Mouse (Mus musculus): ENCODE measurements around the gene Tmed1.
"Not testable (repeated sequence)": the region's sequence is repeated elsewhere in the genome, so short reads cannot be mapped to it uniquely, and the experiment has no call there.

Gene Tmed1

GRCm38 (mm10) chr9:21509772-21510688 lies at the start of gene Tmed1:
Tmed1 (minus strand) TSS chr9:21510252.
- peak; percentile 97 for DNase-seq

DNA sequence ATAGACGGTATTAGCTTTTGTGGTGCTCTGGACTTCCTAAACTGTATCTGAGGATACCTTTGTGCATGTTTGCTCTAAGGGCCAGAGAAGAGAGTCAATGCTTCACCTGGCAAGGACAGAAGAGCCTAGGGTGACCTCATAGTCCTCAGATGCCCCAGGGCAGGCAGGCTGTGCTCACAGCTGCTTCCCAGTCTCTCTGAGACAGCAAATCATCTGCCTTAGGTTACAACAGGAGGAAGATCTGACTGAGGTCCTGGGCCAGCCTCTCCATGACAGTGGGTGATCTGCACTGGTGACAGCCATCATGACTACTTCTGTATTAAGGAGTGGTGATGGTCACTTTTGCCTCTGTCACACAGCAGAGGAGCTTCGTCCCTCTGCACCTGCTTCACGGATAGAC lies 49.1 kb upstream of the Tmed1 start:
- DNase-seq = no peak

- peak; percentile 28 for DNase-seq
These were observed 48.3 kb upstream of the Tmed1 start for GRCm38 (mm10) chr9:21558366-21558765.

- DNase-seq = no peak
These were observed 47.5 kb upstream of the Tmed1 start for GRCm38 (mm10) chr9:21557556-21557955.

DNA sequence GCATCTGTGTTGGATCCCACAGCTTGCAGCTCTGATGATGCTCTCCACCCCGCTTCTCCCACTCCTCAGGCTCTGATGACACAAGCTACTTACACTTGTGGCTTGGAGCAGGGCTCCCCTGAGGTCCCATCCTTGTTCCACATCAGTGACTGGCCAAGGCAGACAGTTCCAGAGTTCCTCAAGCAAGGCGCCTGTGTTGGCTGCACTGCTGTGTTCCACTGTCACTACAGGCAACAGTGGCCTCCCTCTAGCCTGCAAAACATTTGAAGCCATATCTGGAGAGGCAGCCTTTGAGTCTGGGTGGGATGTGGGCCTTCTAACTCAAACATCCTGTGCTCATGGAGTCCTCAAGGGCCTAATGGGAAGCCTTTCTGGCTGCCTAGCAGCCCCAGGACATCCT lies 46.9 kb upstream of the Tmed1 start:
- DNase-seq = peak; percentile 70

- DNase-seq = no peak
These were observed 45.2 kb upstream of the Tmed1 start for GRCm38 (mm10) chr9:21555198-21555742.

GRCm38 (mm10) chr9:21553607-21554273 lies 43.7 kb upstream of the Tmed1 start:
- no peak for DNase-seq

- no peak for DNase-seq
These were observed 41.0 kb upstream of the Tmed1 start for GRCm38 (mm10) chr9:21551049-21551448.

DNA sequence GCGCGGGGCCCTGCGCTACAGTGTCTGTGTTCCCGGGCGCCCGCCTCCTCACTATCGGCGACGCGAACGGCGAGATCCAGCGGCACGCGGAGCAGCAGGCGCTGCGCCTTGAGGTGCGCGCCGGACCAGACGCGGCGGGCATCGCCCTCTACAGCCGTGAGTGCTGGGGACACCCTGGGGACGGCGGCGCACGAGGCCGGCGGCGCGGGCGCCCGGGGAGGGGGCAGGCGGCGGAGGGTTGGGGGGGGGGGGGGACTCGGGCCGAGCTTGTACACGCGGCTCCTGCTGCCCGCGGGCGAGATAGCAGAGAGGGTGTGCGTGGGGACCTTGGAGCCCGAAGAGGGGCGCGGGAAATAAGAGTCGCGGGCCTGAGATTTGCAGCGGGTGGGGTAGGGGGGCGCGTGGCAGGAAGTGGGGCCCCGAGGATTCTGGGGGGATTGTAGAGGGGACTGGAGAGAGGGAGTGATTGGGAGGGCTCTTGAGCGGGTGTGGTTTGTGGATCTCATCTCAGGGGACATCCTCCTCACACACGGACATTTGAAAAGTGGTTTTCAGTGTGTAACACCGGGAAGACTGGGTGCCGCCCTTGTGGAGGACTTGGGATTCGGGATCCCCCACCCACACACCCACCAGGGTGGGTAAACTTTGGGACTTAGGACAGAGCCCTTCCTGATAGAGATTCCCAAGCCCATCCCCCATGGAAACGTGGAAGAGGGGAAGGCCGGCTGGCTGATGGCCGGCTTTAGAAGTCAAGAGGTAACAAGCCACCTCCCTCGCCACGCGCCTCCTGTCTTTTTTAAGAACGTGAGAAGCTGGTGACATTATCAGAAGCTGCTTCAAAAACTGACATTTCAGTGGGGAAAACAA lies 37.3 kb upstream of the Tmed1 start:
- peak; percentile 70 for DNase-seq

GRCm38 (mm10) chr9:21546789-21547074 lies 36.7 kb upstream of the Tmed1 start, which contains the start of gene Carm1:
Carm1 (plus strand) TSS chr9:21546894.
- DNase-seq = no peak

- DNase-seq = peak; percentile 100
These were observed 36.1 kb upstream of the Tmed1 start for GRCm38 (mm10) chr9:21545916-21546788.

DNA sequence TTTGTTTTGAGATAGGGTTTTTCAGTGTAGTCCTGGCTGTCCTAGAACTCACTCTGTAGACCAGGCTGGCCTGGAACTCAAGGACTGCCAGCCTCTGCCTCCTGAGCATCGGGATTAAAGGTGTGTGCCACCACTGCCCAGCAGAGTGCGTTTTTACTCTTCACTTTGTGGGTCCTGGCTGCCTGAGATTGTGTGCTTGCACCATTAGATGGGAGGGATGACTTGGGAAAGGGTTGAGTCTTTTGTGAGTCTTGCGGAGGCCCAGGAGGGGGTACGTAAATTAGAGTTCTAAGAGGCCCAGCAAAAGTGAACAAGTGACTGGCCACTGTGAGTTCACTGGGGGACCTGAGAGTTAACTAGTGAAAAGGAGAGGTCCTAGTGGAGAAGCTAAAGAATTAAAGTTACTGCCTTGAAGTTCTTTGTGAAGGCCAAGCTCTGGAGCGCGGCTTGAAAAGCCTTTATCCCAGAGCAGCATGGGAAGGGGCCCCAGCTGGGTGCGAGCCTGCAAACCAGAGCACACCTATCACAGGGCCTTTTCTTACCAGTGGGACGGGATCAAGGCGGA lies 35.4 kb upstream of the Tmed1 start:
- peak; percentile 17 for DNase-seq

DNA sequence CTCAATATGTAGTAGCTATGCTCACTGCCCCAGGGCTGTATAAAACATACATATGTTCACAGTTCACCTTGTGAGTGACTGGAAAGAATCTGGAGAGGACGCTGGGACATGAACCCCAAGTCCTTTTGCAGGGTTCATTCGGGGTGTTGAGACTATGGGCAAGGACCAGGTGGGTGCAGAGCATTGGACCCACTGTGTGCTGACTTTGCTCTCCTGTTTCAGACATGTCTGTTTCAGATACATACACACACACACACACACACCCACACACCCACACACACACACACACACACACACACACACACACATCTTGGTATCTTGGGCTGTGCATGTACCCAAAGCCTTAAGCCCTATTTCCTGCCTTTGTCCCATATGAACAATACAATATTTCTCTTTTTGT lies 31.9 kb upstream of the Tmed1 start:
- not testable (repeated sequence) for DNase-seq

DNA sequence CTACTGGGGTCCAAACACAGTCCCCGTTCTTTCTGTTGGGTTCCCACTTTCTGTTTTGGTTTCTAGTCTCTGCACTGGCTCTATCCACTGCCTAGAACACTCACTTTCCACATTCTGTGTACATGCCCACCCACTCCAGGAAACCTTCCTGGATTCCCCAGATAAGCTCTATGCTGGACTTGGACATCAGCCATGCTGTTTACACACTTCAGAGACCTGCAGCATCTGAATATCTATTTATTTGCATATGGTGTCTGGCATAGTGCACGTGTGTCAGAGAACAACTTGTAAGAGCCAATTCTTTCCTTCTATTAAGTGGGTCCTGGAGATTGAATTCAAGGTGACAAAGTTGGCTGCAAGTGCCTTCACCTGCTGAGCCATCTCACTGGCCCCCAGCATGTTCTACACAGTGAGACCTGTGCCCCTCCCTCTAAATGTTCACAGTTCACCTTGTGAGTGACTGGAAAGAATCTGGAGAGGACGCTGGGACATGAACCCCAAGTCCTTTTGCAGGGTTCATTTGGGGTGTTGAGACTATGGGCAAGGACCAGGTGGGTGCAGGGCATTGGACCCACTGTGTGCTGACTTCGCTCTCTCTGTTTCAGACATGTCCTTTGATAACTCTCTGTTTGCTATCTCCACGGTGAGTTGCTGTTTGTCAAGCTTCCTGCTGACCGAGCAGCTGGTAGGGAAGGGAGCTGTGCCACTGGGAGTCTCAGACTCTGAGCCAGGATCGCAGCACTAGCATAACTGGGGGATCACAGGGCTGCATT lies 30.1 kb upstream of the Tmed1 start:
- no peak for DNase-seq

DNA sequence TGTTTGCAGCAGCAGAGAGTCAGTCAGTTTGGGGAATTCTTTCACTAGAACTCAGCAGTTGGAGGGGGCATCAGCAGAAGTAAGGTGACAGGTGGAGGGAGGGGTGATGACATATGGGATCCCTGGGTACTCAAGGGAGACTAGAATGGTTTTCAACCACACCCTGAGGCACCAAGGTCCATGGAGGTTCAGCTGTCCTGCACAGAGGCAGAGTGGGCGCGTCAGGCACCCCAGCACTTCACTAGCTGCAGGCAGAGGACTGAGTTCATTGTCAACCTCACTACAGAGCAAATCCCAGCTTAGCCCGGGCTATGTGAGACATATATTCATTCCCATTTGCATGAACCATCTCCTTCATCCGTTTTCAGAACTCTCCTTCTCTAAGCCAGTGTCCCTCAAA lies 27.0 kb upstream of the Tmed1 start:
- no peak for DNase-seq

- DNase-seq = no peak
These were observed 26.4 kb upstream of the Tmed1 start for GRCm38 (mm10) chr9:21536501-21536900.

GRCm38 (mm10) chr9:21527917-21528324 lies 17.9 kb upstream of the Tmed1 start:
- no peak for DNase-seq

DNA sequence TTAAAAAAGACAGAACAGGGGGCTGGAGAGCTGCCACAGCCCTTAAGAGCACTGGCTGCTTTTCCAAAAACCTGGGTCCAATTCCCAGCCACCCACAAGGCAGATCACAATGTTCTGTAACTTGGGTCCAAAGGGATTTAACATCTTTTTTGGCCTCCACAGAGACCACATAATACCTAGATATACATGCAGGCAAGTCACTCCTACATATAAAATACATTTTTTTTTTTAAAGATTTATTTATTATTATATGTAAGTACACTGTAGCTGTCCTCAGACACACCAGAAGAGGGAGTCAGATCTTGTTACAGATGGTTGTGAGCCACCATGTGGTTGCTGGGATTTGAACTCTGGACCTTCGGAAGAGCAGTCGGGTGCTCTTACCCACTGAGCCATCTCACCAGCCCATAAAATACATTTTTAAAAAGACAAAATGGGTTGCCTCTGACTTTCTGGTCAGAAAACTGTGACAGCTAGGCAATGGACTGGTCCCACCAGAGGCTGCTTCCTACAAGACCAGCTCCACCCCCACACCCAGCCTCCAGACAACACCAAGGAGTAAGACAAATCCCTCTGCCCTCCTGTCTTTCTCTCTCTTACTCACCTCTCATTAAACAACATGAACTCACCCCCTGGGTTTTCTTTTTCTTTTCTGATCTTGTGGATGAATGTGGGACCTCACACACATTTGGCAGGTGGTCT lies 17.2 kb upstream of the Tmed1 start:
- DNase-seq = no peak

GRCm38 (mm10) chr9:21526634-21526944 lies 16.5 kb upstream of the Tmed1 start:
- no peak for DNase-seq

GRCm38 (mm10) chr9:21525937-21526633 lies 16.0 kb upstream of the Tmed1 start, which contains the start of gene AB124611:
AB124611 (plus strand) TSS chr9:21526176.
- DNase-seq = no peak

All from lung, postnatal 10 days (tissue).